Mouse (Mus musculus) kidney, postnatal 14 days (tissue): ENCODE results near the gene Dock10.
A peak's percentile ranks its signal among the peaks of the same experiment; 100 is the strongest.
"Not testable (repeated sequence)": the region's sequence is repeated elsewhere in the genome, so short reads cannot be mapped to it uniquely, and the experiment has no call there.

ENCODE experiments used
- DNase-seq: peaks from one replicate; pipeline ENCODE4 v3.0.0; 2022; ENCODE audit warnings: mixed read lengths

Gene Dock10

DNA sequence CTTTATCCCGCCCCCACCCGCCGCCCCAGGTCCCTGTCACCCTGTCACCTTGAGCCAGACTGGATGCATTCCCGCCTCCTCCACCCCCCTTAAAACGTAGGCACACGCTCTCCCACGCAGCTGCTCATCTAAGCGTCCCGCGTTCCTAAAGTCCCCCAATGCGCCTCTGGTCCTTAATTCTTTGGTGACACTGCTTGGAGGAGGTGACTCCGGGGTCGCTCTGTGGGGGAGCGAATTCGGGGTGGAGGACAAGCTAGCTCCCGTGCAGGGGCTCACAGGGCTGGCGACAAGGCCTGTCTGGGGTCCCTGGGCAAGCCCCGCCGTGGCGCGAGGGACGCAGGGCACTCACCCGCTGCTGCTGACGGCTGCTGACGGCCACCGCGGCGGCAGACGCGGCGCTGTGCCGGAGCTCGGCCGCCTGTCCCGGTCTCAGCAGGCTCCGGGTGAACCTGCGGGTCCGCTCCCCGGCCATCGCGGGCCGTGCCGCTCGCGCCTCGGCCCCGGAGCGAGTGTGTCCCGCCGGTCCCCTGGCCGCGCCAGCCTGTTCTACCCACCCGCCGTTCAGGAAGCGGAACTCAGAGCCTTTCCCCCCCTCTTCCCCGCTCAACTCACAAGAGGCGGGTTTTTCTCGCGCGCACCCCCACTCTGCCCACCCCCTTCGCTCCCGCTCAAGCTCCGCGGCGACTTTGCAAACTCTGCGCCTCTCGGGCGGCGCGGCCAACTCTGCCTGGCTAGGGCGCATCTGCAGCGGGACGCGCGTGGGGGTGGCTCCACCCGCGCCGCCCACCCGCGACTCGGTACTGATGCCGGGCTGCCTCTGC is at the start of gene Dock10:
Gene Dock10, minus strand, starts transcription at position 551 of the 821 bp plus-strand sequence.
- peak; percentile 40 for DNase-seq

DNA sequence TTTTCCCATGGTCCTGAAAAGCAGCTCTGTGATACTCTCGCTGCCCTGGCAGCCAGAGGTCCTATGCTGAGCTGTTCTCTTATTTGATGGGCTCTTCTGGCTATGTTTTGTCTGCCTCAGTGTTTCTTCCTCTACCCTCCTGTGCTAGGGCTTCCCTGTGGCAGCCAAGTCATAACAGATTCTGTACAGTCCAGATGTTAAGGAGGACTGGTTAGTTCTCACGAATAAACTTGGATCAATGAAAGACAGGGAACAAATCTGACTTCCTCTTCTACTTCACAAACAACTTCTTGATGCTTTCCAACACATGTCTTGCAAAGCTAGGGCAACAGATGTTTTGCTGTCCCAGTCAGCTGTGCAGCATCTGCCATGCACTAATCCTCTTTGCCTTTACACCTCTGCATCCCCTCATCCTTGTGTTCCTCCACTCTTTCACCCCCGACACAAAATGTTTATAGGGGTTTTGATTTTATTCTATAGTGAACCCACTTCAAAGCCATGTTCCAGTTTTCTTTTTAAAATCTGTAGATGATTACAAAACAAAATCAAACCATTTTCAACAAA is 48.6 kb upstream of the Dock10 start:
- DNase-seq = no peak

DNA sequence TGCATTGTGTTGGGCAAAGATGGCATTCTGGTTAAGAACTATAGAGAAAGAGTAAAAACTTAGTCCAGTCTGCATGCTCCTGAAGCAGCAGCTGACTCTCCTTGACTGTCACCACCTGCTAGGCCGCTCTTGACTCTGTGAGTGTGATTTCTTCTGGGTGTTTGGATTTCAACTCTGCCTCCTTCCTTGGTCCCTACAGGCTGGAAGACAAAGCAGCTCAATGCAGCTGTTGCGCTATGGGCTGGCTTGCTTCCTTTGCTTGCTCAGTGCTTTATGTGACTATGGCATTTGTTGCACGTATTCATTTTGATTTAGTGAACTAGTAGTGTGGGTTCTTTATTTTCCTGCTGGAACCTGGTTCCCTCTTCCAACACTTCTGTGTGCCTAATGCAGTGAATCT is 43.7 kb upstream of the Dock10 start:
- no peak for DNase-seq

DNA sequence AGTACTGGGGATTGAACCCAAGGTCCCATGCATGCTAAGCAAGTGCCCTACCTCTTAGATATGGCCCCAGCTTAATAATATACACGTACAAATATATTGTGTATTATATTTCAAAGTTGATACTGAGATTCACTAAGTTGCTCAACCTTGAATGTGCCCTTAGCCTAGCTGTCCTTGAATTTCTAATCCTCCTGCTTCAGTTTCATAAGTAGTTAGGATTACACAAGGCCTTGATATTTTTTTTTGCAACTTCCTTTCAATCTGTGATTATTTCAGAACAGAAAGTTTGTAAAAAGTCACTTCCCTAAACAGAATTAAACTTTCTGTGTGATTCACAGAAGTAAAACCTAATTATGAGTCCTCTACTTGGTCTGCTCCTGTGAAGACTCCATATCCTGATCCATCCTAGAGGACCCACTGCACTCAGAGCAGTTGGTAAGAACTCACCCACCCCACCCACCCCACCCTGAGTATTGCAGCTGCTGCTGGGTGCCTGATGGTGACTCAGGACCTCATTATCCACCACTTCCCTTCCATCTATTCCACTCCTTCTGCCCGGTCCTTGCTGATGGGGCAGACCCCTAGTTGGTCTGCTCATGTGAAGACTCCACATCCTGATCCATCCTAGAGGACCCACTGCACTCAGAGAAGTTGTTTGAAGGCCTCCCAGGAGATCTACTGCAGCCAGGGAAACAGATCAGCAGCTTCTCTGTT is 26.9 kb upstream of the Dock10 start:
- no peak for DNase-seq

DNA sequence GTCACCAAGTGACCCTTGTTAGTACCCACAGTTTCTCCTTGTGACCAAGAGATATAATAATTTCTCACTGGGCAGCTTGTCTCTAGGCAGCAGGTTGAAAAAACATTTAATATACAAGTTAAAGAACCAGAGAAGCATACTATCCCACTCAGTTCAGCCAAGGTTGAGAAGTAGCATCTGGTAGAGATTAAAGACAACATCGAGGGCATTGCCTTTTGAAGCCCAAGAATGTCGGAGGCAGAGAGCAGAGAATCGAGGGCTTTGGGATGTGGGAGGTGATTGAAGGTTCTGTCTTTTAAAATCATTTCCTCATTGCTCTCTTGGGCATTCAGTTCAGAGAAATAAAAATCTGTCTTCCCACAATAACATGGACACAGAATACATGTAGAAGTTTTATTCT is 25.8 kb upstream of the Dock10 start:
- peak; percentile 4 for DNase-seq

DNA sequence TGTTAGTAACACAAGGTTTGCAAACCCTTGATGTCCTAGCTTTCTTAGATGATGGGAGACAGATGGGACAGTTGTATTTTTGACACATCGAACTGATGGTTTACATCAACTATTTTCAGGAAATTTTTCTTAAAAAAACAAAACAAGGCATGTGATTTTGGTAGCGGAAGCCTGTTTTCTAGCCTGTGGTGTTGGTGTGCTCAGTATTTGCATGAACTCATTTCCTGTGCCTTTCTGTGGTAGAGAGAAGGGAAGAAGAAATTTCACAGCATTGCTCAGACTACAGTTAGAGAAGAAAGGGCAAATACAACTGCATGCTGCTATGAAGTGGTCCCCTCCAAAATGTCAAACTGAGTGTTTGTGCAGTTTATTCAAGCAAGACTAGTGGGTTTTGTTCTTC is 7.2 kb upstream of the Dock10 start:
- no peak for DNase-seq

DNA sequence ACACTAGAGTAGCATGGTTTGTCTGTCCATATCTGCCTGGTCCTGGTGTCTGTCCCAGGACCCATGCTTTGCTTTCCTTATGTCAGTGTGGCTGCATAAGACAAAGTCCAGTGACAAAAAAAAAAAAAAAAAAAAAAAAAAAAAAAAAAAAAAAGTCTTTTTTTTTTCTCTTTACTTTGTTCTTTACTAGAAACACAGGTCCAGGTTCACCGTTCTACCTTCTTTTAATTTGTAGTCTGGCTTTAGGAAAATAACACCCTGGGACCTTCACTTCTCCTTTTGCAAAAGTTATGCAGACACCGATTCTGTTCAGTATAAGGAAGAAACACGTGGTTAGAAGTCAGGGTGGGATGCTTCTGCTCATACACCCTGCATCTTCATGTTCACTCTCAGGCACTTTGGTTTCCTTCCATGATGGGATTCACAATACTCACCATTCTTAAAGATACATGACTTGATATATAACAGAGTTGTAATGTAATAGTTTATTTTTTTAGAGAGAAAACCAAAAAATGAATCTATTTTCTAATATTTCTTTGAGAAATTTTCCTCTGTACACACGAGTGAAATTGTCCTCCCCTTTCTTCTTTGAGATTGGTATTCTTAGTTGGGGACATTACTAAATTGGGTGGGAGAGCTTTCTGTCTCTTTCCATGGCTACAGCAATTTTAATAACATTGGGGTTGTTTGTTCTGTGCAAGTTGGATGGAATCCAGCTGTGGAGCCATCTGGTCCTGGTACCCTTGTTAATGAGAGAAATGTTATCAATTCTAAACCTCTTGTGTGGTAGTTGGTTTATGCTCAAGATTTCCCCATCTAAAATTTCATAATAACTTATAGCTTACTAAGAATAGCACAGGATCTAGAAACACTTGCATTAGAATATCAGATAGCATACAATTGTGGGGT is 5.0 kb upstream of the Dock10 start:
- no peak for DNase-seq

DNA sequence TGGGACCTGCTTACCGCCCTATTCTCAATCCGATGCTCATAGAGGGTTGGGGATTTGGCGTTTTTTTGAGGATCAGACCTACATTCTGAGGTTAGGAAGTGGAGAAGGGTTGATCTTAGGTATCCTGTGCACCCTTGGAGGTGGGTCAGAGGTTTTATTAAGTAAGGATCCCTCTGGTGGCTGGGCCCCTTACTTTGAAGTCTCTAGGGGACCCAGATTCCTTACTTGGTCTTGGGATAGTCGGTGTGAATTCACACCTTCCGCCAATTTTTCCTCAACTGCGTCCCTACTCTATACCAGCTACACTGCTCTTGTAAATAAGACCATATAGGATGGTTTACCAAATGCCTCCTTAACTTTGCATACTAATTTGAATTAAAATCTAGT is 464 bp upstream of the Dock10 start:
- DNase-seq = no peak

DNA sequence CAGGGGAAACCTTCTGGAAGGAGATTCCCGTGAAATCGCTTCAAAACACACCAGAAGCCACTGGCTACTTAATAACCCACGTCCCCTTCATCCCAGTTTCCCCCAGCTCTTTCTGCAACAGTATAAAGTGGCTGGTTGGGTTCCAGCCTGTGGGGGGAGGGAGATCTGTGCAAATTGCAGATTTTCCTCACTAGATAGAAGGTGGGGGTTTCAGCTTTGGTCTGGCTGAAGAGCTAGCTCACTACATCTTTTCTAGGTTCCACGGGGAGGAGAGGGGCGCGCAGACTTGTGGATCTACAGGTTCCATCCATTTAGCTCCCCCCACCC is 714 bp downstream of the Dock10 start:
- no peak for DNase-seq

DNA sequence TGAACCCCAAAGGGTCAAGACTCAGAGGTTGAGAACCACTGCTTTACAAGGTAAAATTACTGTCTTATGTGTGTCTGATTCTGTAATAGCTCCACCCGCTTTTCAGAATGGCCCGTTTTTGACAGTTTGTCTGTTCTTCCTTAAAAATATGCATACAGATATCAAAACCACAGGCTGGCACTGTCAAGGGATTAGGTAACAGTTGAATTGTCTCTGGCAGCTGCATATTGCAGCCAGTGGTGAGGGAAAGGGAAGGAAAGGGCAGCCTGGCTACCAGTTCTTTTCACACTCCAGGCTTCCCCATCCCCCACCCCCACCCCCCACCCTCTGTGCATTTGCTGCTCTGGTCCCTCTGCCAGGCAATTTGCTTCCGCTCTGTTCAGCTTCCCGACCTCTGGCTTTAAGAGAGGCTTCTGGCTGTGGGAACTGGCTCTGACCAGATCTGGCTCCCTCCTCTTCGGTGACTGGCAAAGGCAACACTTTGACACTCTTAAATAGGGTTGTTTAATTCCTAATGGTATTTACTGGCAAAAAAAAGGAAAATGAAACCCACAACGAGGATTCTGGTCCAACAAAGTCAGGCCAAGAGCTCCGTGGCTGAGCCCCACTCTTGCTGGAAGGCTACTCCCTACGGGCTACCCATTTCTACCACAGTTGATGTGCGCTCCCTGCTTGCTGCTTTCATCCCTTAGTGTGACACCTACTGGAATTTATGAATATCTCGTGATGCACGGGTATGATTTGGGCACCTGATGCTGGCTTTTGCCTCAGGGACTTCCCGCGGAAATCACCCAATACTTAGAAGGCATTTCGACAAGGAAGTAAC is 1.3 kb downstream of the Dock10 start:
- DNase-seq = peak; percentile 20

DNA sequence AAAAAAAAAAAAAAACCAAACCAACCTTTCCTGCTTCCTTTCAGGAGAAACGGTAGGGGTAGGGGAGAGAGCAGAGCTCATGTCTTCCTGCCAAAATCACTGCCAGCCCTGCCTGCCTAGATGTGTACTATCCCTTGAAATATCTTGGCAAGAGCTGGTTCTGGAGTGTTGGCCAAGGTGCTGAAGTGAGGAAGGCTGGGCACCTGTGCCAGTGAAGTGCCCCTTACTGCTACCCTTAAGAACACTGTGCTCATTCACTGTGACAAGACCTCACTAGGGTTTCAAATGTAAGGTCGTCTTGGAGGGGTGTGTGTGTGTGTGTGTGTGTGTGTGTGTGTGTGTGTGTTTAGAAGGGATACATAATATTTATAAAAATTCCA is 2.3 kb downstream of the Dock10 start:
- no peak for DNase-seq

DNA sequence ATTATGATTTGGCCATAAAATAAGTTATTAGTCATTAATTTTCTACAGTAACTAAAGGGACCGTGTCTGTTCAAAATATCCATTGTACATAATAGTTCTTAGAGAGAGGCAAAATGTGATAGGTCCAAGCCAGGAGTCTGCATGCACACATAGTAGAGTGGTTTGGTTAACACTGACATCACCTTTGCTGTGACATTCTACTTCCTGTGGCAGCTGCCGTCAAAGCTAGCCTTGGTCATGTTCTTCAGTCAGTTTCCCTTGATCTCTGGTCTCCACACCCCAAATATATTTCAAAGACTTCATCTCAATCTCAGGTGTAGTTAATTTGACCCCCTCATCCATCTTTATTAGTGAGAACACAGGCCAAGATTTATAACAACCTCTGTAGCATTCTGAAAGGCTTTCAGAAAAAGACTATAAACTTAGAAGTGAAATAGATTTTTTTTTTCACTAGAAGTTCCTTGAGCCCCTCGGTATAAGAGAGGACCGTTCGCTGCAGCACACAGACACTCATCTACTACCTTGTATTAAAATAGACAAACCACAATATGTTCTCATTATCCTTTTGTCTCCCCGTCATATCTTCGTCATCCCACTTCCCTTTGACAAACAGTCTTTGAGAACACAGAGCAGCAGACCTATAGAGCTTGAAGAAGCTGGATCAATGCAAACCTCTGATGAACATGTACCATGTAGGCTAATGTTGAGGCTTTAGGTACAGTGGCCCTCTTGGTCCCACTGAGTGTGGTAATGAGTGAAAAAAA is 2.8 kb downstream of the Dock10 start:
- no peak for DNase-seq

DNA sequence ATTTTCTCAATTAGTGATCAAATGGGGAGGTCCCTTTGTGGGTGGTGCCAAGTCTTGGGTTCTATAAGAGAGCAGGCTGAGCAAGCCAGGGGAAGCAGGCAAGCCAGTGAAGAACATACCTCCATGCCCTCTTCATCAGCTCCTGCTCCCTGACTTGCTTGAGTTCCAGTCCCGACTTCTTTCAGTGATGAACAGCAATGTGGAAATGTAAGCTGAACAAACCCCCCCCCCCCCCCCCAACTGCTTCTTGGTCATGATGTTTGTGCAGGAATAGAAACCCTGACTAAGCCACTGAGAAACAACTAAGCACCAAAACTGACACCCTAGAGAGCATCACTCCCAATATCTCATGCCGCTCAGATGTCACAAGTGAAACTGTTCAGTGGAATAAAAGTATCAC is 9.2 kb downstream of the Dock10 start:
- DNase-seq = not testable (repeated sequence)

DNA sequence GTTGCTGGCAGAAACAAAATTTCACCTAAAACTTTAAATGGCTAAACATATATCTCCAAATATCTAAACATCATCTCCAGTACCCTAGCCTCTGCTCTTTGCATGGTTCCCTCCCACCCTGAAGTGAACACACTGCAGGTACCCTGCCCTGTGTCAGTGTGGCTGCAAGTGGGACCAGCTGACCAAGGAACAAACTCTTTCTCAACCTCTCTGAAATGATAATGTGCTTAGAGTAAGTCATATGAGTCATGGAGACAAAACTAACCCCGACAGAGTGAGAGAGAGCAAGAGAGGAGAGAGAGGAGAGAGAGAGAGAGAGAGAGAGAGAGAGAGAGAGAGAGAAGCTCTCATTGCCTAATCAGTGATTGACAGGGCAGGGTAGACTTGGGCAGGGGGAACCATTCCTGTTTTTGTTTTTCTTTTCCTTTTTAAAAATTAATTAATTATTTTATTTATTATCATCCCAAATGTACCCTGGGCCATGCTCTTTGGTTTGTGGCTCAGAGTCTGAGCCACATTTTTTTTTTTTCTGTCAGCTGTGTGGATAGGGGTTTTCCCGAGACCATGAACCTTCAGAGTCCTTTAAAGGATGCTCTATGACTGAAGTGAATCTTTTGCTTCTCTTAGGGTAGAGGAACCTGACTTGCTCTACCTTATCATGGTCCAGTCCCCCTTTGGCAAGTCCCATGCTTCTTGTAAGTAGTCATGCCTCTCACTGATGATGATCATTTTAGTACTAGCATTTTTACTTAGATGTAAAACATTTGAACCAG is 11.4 kb downstream of the Dock10 start:
- no peak for DNase-seq

DNA sequence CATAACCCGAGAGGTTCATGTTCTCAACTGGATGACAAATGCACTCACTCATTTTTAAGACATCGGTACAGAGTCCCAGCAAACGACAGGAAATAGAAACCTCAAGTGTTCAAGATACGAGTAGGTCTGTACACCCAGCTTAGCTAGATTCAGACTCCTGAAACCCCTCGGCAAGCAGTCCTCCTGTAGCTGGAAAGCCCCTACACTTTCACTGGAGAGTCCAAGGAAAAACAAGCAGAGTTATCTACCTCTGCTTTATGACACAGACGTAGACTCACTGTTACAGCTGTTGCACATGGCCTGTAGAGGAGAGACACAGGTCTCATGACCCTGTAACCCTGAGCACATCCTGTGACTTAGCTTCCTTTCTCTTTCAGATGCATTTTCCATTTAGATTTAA is 12.1 kb downstream of the Dock10 start:
- DNase-seq = no peak

DNA sequence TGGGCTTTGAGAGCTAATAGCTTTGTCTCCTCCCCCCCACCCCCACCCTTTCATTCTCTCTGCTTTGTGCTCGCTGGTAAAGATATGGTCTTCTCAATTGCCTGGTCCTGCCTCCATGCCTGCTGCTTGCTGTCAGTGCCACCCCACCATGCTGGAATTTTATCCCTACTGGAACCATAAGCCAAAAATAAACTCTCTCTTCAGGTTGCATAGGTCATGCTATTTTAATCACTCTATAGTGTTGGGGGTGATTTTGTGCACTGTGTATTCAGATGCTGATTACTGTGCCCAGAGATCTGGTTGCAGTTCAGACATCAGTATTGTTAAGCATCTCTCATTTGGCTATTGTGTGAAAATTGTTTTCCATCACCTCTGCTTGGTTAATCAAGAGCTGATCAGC is 18.9 kb downstream of the Dock10 start:
- no peak for DNase-seq

DNA sequence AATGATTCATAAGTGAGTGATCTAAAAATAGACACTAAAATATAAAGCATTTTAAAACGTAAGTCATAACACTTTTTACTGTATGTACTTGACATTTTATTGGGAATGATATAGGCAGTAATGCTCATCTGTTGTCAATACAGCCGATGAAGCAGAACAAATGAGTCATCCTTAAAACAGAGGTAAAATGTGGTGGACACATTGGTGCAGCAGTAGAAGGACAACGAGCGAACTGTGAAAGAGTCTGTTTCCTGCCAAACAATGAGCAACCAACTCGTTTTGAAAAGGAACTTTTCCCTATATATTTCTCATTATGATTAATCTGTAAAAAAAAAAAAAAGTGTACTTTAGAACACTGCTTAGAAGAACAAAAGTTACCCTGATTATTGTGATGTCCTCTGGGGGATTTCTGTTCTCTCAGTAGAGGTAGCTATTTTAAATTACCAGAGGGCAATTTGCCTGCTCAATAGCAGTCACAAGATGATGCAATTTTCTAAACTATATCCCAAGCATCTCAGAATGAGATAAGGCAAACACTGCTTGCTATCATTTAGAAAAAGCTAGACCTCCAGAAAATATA is 20.4 kb downstream of the Dock10 start:
- DNase-seq = no peak

DNA sequence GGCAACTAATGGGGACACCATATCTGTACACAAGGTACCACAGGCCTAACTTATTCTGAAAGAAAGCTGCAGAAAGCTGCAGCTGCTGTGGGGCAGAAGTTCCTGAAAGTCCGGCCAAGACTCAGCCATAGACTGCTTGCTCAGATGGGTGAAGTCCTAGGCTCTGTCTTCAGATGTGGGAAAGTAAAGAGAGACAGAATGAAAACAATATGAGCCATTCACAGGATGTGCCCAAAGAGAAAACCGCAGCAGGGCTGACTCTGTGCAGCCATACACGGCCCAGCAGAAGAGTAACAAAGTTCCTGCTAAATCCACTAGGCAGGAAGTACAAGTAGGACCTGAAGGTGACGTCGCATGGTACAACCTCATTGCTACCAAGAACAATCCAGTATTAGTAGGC is 27.7 kb downstream of the Dock10 start:
- DNase-seq = no peak

DNA sequence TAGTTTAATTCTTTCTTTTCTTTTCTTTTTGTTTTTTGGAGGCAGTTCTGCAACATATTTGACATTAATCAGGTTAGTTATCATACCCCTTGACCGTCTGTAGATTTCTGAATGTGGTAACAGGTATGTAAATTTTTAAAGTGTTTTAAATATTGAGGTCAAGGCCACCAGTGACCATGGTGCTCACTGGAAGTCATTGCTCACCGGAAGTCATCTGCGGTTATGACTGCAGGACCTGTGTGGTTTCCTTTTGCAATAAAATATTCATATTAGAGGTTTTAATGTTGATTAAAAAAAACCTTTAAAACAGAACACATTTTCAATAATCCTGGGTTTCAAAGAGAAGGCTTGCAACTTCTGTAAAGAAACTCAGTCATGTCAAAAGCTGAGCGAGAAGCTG is 28.2 kb downstream of the Dock10 start:
- no peak for DNase-seq

DNA sequence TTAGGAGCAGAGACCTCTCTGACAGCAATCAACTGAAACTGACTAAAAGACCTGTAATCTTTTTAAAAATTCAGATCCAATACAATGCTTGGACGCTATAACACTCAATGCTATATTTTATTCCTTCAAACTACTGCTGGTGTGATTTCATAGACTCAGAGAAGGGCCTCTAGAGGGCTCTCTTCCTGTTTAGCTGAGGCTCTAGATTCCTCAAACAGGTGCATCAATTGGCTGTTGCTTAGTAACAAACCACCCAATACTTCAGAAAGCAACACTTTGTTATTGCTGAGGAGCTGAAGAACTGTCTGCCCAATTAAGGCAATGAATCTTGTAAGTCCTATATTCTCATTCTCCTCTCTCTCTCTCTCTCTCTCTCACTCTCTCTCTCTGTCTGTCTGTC is 30.1 kb downstream of the Dock10 start:
- DNase-seq = no peak
